Mouse (Mus musculus) myocyte (in vitro differentiated cells): ENCODE data around the gene Dao. TPM values are rescaled to one million over a fixed set of nuclear protein-coding genes. Genes with fewer than 3 reads are reported as not detected.
A peak's percentile ranks its signal among the peaks of the same experiment; 100 is the strongest.

Experiments used
- H3K27me3 ChIP-seq: one replicate; pipeline ENCODE4 v1.6.1; 2011; ENCODE audit not compliant: control insufficient read depth, insufficient read depth, insufficient read length
- H3K36me3 ChIP-seq: one replicate; pipeline ENCODE4 v1.6.1; 2011; ENCODE audit not compliant: control insufficient read depth, insufficient read depth
- H3K4me2 ChIP-seq: one replicate; pipeline ENCODE4 v1.6.1; 2011; ENCODE audit warnings: low read depth, control low read depth
- H3K4me3 ChIP-seq: one replicate; pipeline ENCODE4 v1.5.1; 2011; ENCODE audit warnings: mild to moderate bottlenecking, control low read depth, moderate library complexity
- H3K79me2 ChIP-seq: one replicate; pipeline ENCODE4 v1.6.1; 2011; ENCODE audit not compliant: control insufficient read depth, insufficient read depth
- H3ac ChIP-seq: one replicate; pipeline ENCODE4 v1.6.1; 2011; ENCODE audit not compliant: control insufficient read depth, insufficient read length
- CEBPB ChIP-seq: IDR thresholded peaks from 2 replicates; pipeline ENCODE4 v1.6.1; 2011; ENCODE audit warnings: mild to moderate bottlenecking, moderate library complexity; ENCODE audit not compliant: poor library complexity, insufficient read depth, severe bottlenecking
- E2F4 ChIP-seq: IDR thresholded peaks from one replicate; pipeline ENCODE4 v1.6.1; 2011; ENCODE audit warnings: mild to moderate bottlenecking, control low read depth, moderate library complexity; ENCODE audit not compliant: insufficient read depth
- MAX ChIP-seq: IDR thresholded peaks from one replicate; pipeline ENCODE4 v1.6.1; 2011; ENCODE audit warnings: low read depth, mild to moderate bottlenecking, control low read depth
- MYOD1 ChIP-seq, 3 experiments: IDR thresholded peaks; one replicate each; pipeline ENCODE4 v1.6.1; 2011; ENCODE audit warnings: control low read depth in 2 of 3, low read depth in 2 of 3, mild to moderate bottlenecking in 2 of 3, moderate library complexity in 1 of 3; ENCODE audit not compliant: insufficient read length in 2 of 3, control insufficient read depth in 1 of 3
- MYOG ChIP-seq, 3 experiments: IDR thresholded peaks; one replicate each; pipeline ENCODE4 v1.6.1; 2011; ENCODE audit warnings: control low read depth in 2 of 3, low read depth in 2 of 3, mild to moderate bottlenecking in 2 of 3; ENCODE audit not compliant: insufficient read length in 2 of 3, control insufficient read depth in 1 of 3, insufficient read depth in 1 of 3
- POLR2A ChIP-seq: IDR thresholded peaks from one replicate; pipeline ENCODE4 v1.6.1; 2011; ENCODE audit warnings: low read depth, mild to moderate bottlenecking, control low read depth, moderate library complexity; ENCODE audit not compliant: insufficient read length
- POLR2AphosphoS2 ChIP-seq: IDR thresholded peaks from one replicate; pipeline ENCODE4 v1.6.1; 2011; ENCODE audit warnings: low read depth, control low read depth; ENCODE audit not compliant: insufficient read length
- REST ChIP-seq: IDR thresholded peaks from one replicate; pipeline ENCODE4 v1.6.1; 2011; ENCODE audit warnings: mild to moderate bottlenecking, control low read depth, moderate library complexity; ENCODE audit not compliant: insufficient read depth, insufficient read length
- SRF ChIP-seq: IDR thresholded peaks from one replicate; pipeline ENCODE4 v1.6.1; 2011; ENCODE audit warnings: low read depth; ENCODE audit not compliant: control insufficient read depth, insufficient read length
- TCF12 ChIP-seq: IDR thresholded peaks from one replicate; pipeline ENCODE4 v1.6.1; 2011; ENCODE audit warnings: mild to moderate bottlenecking, control low read depth; ENCODE audit not compliant: poor library complexity, insufficient read depth, severe bottlenecking
- TCF3 ChIP-seq: IDR thresholded peaks from one replicate; pipeline ENCODE4 v1.6.1; 2011; ENCODE audit warnings: low read depth, control low read depth; ENCODE audit not compliant: insufficient read length
- USF1 ChIP-seq: IDR thresholded peaks from one replicate; pipeline ENCODE4 v1.6.1; 2011; ENCODE audit warnings: low read depth, mild to moderate bottlenecking, control low read depth, moderate library complexity
- polyA plus RNA-seq: library from polyadenylated mRNA; unstranded; fragments of >200 nt; fragmentation: generic; extraction: Trizol; gene quantifications from one replicate; pipeline ENCODE4 v1.2.1, GENCODE M21; 2012; ENCODE audit warnings: missing spikeins

The Dao gene
- not detected for polyA plus RNA-seq

DNA sequence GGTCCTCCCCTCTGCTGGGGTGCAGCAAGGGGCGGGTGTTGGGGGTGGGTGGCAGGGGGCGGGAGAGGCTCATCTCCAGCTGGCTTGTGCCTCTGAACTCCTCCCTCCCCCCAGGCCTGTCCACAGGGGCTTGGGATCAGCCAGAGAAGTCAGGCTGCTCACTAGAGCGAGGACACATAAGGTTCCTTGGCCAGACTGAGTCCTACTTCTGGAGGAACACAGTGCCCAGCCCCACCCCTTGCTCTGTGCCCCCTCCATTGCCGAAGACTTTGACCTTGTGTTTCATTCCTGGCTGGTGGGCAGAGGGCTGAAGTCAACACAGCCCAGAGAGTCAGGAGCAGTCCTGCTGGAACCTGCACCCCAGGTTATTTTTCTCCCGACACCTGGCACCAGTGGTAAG is at the start of gene Dao:
Dao (plus strand) TSS at position 162 of the 400 bp plus-strand sequence.
- H3K4me3 ChIP-seq, result no peak within 1 kb of the TSS
- no peaks in the 10 kb centered on the region for H3K79me2 ChIP-seq
- peaks cover 34% of the 10 kb centered on the region for H3K27me3 ChIP-seq
- H3ac ChIP-seq, result no peak within 1 kb of the TSS
- no peak for TF ChIP-seq REST
- no peak for TF ChIP-seq CEBPB
- TF ChIP-seq POLR2AphosphoS2, result no peak
- no peak for TF ChIP-seq SRF
- no peak for TF ChIP-seq E2F4
- TF ChIP-seq MYOD1 (IDR thresholded peaks at IDR 0.05; ENCODE audit: control insufficient read depth in 1 of 3, insufficient read length in 2 of 3, low read depth in 2 of 3), result no peak
- no peak for TF ChIP-seq POLR2A
- no peak for TF ChIP-seq TCF3
- no peak for TF ChIP-seq MAX
- TF ChIP-seq USF1, result no peak
- TF ChIP-seq MYOG (IDR thresholded peaks at IDR 0.05; ENCODE audit: control insufficient read depth in 1 of 3, insufficient read depth in 1 of 3, insufficient read length in 2 of 3, low read depth in 2 of 3), result no peak
- no peaks in the 10 kb centered on the region for H3K36me3 ChIP-seq
- no peak within 1 kb of the TSS for H3K4me2 ChIP-seq

DNA sequence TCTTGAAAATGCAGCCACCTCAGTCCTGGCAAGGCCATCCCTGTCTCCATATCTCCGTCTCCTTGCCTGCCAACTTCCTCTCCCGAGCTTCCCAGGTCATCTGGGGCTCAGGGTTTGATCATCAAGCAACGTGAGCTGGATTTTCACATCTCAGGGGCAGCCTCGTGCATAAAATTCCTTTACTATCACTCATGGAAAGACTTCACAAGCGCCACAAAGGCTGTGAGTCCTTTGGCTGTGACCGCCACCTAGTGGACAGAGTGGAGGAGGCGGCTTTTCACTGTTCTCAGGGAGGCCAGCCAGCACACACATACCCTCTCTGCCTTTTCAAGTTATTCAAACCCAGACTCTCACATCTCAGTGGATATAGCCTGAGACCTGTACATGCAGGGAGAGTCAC is 49.1 kb upstream of the Dao start:
- TF ChIP-seq MYOD1 (IDR thresholded peaks at IDR 0.05; ENCODE audit: control insufficient read depth in 1 of 3, insufficient read length in 2 of 3, low read depth in 2 of 3) (no peak), MAX (no peak), MYOG (IDR thresholded peaks at IDR 0.05; ENCODE audit: control insufficient read depth in 1 of 3, insufficient read depth in 1 of 3, insufficient read length in 2 of 3, low read depth in 2 of 3) (no peak), SRF (no peak), REST (no peak), E2F4 (no peak), POLR2A (no peak), USF1 (no peak), TCF12 (no peak), CEBPB (no peak), POLR2AphosphoS2 (no peak), TCF3 (no peak)
- Histone ChIP-seq H3K27me3 (no peaks in the 10 kb centered on the region), H3K4me2 (peak overlapping the region; percentile 56), H3K4me3 (no peak overlapping the region), H3K79me2 (no peaks in the 10 kb centered on the region), H3K36me3 (no peaks in the 10 kb centered on the region), H3ac (no peak overlapping the region)

DNA sequence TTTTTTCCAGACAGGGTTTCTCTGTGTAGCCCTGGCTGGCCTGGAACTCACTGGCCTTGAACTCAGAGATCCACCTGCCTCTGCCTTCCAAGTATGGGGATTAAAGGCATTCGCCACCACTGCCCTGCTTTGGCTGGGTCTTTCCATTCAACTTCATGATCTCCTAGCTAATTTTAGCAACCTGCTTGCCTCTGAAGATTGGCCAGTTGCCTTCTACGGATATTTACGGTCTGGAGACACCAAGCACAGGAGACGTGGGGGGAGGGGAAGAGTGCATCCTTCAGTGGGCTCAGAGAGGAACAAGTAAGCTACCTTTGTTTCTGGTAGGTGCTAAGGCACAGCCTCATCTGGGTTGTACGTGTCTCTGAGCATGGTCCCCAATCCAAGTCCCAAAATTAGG is 48.2 kb upstream of the Dao start:
- Histone ChIP-seq H3K4me2 (no peak overlapping the region), H3ac (no peak overlapping the region), H3K4me3 (no peak overlapping the region), H3K27me3 (no peaks in the 10 kb centered on the region), H3K36me3 (no peaks in the 10 kb centered on the region), H3K79me2 (no peaks in the 10 kb centered on the region)
- TF ChIP-seq TCF3, result no peak
- no peak for TF ChIP-seq POLR2AphosphoS2
- no peak for TF ChIP-seq CEBPB
- no peak for TF ChIP-seq MAX
- TF ChIP-seq MYOD1 (IDR thresholded peaks at IDR 0.05; ENCODE audit: control insufficient read depth in 1 of 3, insufficient read length in 2 of 3, low read depth in 2 of 3), result no peak
- TF ChIP-seq REST, result no peak
- TF ChIP-seq MYOG (IDR thresholded peaks at IDR 0.05; ENCODE audit: control insufficient read depth in 1 of 3, insufficient read depth in 1 of 3, insufficient read length in 2 of 3, low read depth in 2 of 3), result no peak
- no peak for TF ChIP-seq USF1
- TF ChIP-seq TCF12, result no peak
- no peak for TF ChIP-seq E2F4
- TF ChIP-seq SRF, result no peak
- no peak for TF ChIP-seq POLR2A

DNA sequence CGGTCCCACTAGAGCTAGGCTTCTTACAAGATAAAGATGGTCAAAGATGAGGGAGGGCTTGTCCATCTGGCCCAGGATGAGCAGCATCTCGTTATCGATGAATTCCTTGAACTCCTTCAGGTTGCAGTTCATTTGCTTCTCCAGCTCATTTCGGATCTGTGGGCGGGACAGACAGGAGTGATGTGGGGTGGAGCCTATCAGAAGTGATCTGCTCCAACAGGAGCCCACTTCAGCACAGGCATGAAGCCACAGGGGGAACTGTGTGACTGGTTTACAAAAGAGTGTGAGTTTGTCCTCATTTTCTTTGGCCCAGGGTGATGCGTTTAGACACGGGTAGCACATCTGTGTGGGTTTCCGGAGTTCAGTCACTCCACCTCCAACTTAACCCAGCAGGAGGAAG is 47.8 kb upstream of the Dao start:
- TF ChIP-seq USF1 (no peak), E2F4 (no peak), POLR2A (no peak), CEBPB (no peak), SRF (no peak), TCF3 (no peak), TCF12 (no peak), MYOD1 (IDR thresholded peaks at IDR 0.05; ENCODE audit: control insufficient read depth in 1 of 3, insufficient read length in 2 of 3, low read depth in 2 of 3) (no peak), REST (no peak), MYOG (IDR thresholded peaks at IDR 0.05; ENCODE audit: control insufficient read depth in 1 of 3, insufficient read depth in 1 of 3, insufficient read length in 2 of 3, low read depth in 2 of 3) (no peak), POLR2AphosphoS2 (no peak), MAX (no peak)
- H3ac ChIP-seq, result no peak overlapping the region
- H3K4me2 ChIP-seq, result no peak overlapping the region
- H3K36me3 ChIP-seq, result no peaks in the 10 kb centered on the region
- H3K79me2 ChIP-seq, result no peaks in the 10 kb centered on the region
- H3K27me3 ChIP-seq, result no peaks in the 10 kb centered on the region
- no peak overlapping the region for H3K4me3 ChIP-seq

DNA sequence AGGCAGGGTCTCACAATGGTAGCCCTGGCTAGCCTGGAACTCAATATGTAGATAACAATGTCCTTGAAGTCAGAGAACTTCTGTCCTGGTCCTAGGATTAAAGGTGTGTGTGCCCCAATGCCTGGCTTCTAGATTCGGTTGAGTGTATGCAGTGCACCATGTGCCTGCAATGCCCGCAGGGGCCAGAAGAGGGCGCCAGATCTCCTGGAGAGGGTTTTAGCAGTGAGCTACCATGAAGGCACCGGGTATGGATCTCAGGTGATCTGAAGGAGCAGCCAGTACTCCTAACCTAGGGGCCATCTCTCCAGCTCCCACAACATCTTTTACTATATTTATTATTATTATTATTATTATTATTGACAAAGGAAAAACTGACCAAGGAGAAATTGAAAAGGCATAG is 47.0 kb upstream of the Dao start:
- H3K36me3 ChIP-seq, result no peaks in the 10 kb centered on the region
- TF ChIP-seq TCF3 (no peak), POLR2A (no peak), REST (no peak), E2F4 (no peak), POLR2AphosphoS2 (no peak), TCF12 (no peak), USF1 (no peak), MYOD1 (IDR thresholded peaks at IDR 0.05; ENCODE audit: control insufficient read depth in 1 of 3, insufficient read length in 2 of 3, low read depth in 2 of 3) (no peak), CEBPB (no peak), SRF (no peak), MYOG (IDR thresholded peaks at IDR 0.05; ENCODE audit: control insufficient read depth in 1 of 3, insufficient read depth in 1 of 3, insufficient read length in 2 of 3, low read depth in 2 of 3) (no peak), MAX (no peak)

More for the DNA sequence above, 47.0 kb upstream of the Dao start:
- Histone ChIP-seq H3ac (no peak overlapping the region), H3K4me3 (no peak overlapping the region), H3K4me2 (no peak overlapping the region), H3K27me3 (no peaks in the 10 kb centered on the region), H3K79me2 (no peaks in the 10 kb centered on the region)
